Mouse (Mus musculus) megakaryocyte, embryonic 14.5 days (primary cell): ENCODE data around the gene Cdyl2.

Source experiments
- FLI1 ChIP-seq: IDR thresholded peaks from 2 replicates; pipeline ENCODE4 v1.6.1; 2012; ENCODE audit warnings: low read length, inconsistent platforms, mixed read lengths
- GATA1 ChIP-seq: IDR thresholded peaks from 3 replicates; pipeline ENCODE4 v1.6.1; 2012; ENCODE audit warnings: mixed read lengths, low read length, inconsistent platforms, borderline replicate concordance

GRCm38 (mm10) chr8:116590106-116590505 is 142.7 kb downstream of the Cdyl2 start:
- TF ChIP-seq GATA1 (no peak), FLI1 (no peak)
